Mouse (Mus musculus): ENCODE measurements at regions not wholly inside any gene's neighbourhood (a gene's known extent, or its start where the extent isn't known, plus 50 kb on each side); places are given as distances from the start of the nearest gene placed in this dataset.

GRCm38 (mm10) chr12:20231528-20231927, 277.2 kb downstream of the Gm21863 start:
- 0 out of 2 replicates have a peak, but pooled peaks cover 6% of the 10 kb centered on the region for H3K27me3 ChIP-seq (ENCODE audit: control insufficient read depth, insufficient read depth, low read length)
- H3K4me2 ChIP-seq (replicated peaks; ENCODE audit: low read depth, low read length), result no peak overlapping the region
- 72% methylated on average over 12 of the region's 12 CpGs for WGBS
- peak; percentile 54; the same call in 1 of the 2 replicates for ATAC-seq (ENCODE audit: low FRiP score, low TSS enrichment)
- H3K36me3 ChIP-seq (ENCODE audit: control insufficient read depth, insufficient read depth, low read length), result 0 out of 2 replicates have a peak, but pooled peaks cover 4% of the 10 kb centered on the region
- H3K4me3 ChIP-seq (ENCODE audit: low read length), result no peak overlapping the region
- H3K9ac ChIP-seq (ENCODE audit: low read depth, low read length), result no peak overlapping the region
- H3K4me1 ChIP-seq (ENCODE audit: control insufficient read depth, insufficient read depth, low read length), result no peaks in the 10 kb centered on the region
- no peak overlapping the region for H3K27ac ChIP-seq (ENCODE audit: low read depth, low read length)
- H3K9me3 ChIP-seq (ENCODE audit: control insufficient read depth, low read length), result peaks cover 77% of the 10 kb centered on the region

- Histone ChIP-seq H3K4me1 (ENCODE audit: control insufficient read depth, insufficient read depth, low read length) (no peaks in the 10 kb centered on the region), H3K4me3 (ENCODE audit: low read length) (no peak overlapping the region), H3K4me2 (replicated peaks; ENCODE audit: low read depth, low read length) (no peak overlapping the region), H3K27me3 (ENCODE audit: control insufficient read depth, insufficient read depth, low read length) (0 out of 2 replicates have a peak, but pooled peaks cover 6% of the 10 kb centered on the region), H3K36me3 (ENCODE audit: control insufficient read depth, insufficient read depth, low read length) (0 out of 2 replicates have a peak, but pooled peaks cover 4% of the 10 kb centered on the region), H3K27ac (ENCODE audit: low read depth, low read length) (no peak overlapping the region), H3K9ac (ENCODE audit: low read depth, low read length) (no peak overlapping the region), H3K9me3 (ENCODE audit: control insufficient read depth, low read length) (peaks cover 71% of the 10 kb centered on the region)
- ATAC-seq (ENCODE audit: low FRiP score, low TSS enrichment), result no peak
- 73% methylated on average over 14 of the region's 14 CpGs for WGBS
These were observed 277.8 kb downstream of the Gm21863 start for GRCm38 (mm10) chr12:20231986-20232541.

- H3K9me3 ChIP-seq (ENCODE audit: control insufficient read depth, low read length), result peaks cover 63% of the 10 kb centered on the region
- H3K4me2 ChIP-seq (replicated peaks; ENCODE audit: low read depth, low read length), result no peak overlapping the region
- no peak overlapping the region for H3K27ac ChIP-seq (ENCODE audit: low read depth, low read length)
- peak; percentile 64 for ATAC-seq (ENCODE audit: low FRiP score, low TSS enrichment)
- H3K9ac ChIP-seq (ENCODE audit: low read depth, low read length), result no peak overlapping the region
- H3K36me3 ChIP-seq (ENCODE audit: control insufficient read depth, insufficient read depth, low read length), result 0 out of 2 replicates have a peak, but pooled peaks cover 4% of the 10 kb centered on the region
- H3K4me3 ChIP-seq (ENCODE audit: low read length), result peak overlapping the region; percentile 6; the same call in 1 of the 2 replicates
- WGBS, result 72% methylated on average over 32 of the region's 32 CpGs
- 0 out of 2 replicates have a peak, but pooled peaks cover 6% of the 10 kb centered on the region for H3K27me3 ChIP-seq (ENCODE audit: control insufficient read depth, insufficient read depth, low read length)
- H3K4me1 ChIP-seq (ENCODE audit: control insufficient read depth, insufficient read depth, low read length), result no peaks in the 10 kb centered on the region
These were observed 278.6 kb downstream of the Gm21863 start for GRCm38 (mm10) chr12:20232746-20233453.

- peak; percentile 25; the same call in 1 of the 2 replicates for ATAC-seq (ENCODE audit: low FRiP score, low TSS enrichment)
- 0 out of 2 replicates have a peak, but pooled peaks cover 6% of the 10 kb centered on the region for H3K27me3 ChIP-seq (ENCODE audit: control insufficient read depth, insufficient read depth, low read length)
- H3K9me3 ChIP-seq (ENCODE audit: control insufficient read depth, low read length), result peaks cover 58% of the 10 kb centered on the region
- peak overlapping the region; percentile 6; the same call in 1 of the 2 replicates for H3K4me3 ChIP-seq (ENCODE audit: low read length)
- 0 out of 2 replicates have a peak, but pooled peaks cover 4% of the 10 kb centered on the region for H3K36me3 ChIP-seq (ENCODE audit: control insufficient read depth, insufficient read depth, low read length)
- WGBS, result 71% methylated on average over 17 of the region's 17 CpGs
- no peak overlapping the region for H3K9ac ChIP-seq (ENCODE audit: low read depth, low read length)
- no peaks in the 10 kb centered on the region for H3K4me1 ChIP-seq (ENCODE audit: control insufficient read depth, insufficient read depth, low read length)
- no peak overlapping the region for H3K27ac ChIP-seq (ENCODE audit: low read depth, low read length)
- no peak overlapping the region for H3K4me2 ChIP-seq (replicated peaks; ENCODE audit: low read depth, low read length)
These were observed 279.1 kb downstream of the Gm21863 start for GRCm38 (mm10) chr12:20233454-20233831.

GRCm38 (mm10) chr12:20233871-20234307, 279.6 kb downstream of the Gm21863 start:
- WGBS, result 77% methylated on average over 25 of the region's 25 CpGs
- Histone ChIP-seq H3K4me3 (ENCODE audit: low read length) (no peak overlapping the region), H3K27me3 (ENCODE audit: control insufficient read depth, insufficient read depth, low read length) (0 out of 2 replicates have a peak, but pooled peaks cover 6% of the 10 kb centered on the region)

More at GRCm38 (mm10) chr12:20233871-20234307, 279.6 kb downstream of the Gm21863 start:
- Histone ChIP-seq H3K4me2 (replicated peaks; ENCODE audit: low read depth, low read length) (no peak overlapping the region), H3K9me3 (ENCODE audit: control insufficient read depth, low read length) (peaks cover 53% of the 10 kb centered on the region), H3K36me3 (ENCODE audit: control insufficient read depth, insufficient read depth, low read length) (0 out of 2 replicates have a peak, but pooled peaks cover 4% of the 10 kb centered on the region), H3K9ac (ENCODE audit: low read depth, low read length) (no peak overlapping the region), H3K4me1 (ENCODE audit: control insufficient read depth, insufficient read depth, low read length) (no peaks in the 10 kb centered on the region), H3K27ac (ENCODE audit: low read depth, low read length) (no peak overlapping the region)
- peak; percentile 71 for ATAC-seq (ENCODE audit: low FRiP score, low TSS enrichment)

All from kidney, embryonic 14.5 days (tissue).